Mouse (Mus musculus) olfactory bulb, adult 2 months (tissue): ENCODE data around the gene Fbxl18. TPM values are rescaled to one million over a fixed set of nuclear protein-coding genes. Genes with fewer than 3 reads are reported as not detected.

Experiments
- H3K27ac ChIP-seq: fragments of 200-500 bp; 2 replicates; pipeline ENCODE4 v1.5.1; 2012; ENCODE audit warnings: low read depth, low read length; ENCODE audit not compliant: insufficient read depth
- H3K4me1 ChIP-seq: fragments of 200-500 bp; 2 replicates; pipeline ENCODE4 v1.6.1; 2012; ENCODE audit warnings: low read length; ENCODE audit not compliant: control insufficient read depth, insufficient read depth
- H3K4me3 ChIP-seq: fragments of 200-500 bp; 2 replicates; pipeline ENCODE4 v1.5.1; 2012; ENCODE audit warnings: mild to moderate bottlenecking, low read depth, low read length, moderate library complexity; ENCODE audit not compliant: insufficient read depth
- CTCF ChIP-seq: fragments of 200-500 bp; IDR thresholded peaks from 2 replicates; pipeline ENCODE4 v1.5.1; 2012; ENCODE audit warnings: low read depth, mild to moderate bottlenecking, low read length, moderate library complexity; ENCODE audit not compliant: insufficient read depth
- POLR2A ChIP-seq: fragments of 200-500 bp; IDR thresholded peaks from 2 replicates; pipeline ENCODE4 v1.6.1; 2012; ENCODE audit warnings: mild to moderate bottlenecking, low read depth, low read length, moderate library complexity; ENCODE audit not compliant: insufficient read depth
- whole genome bisulfite sequencing: fragments of 180-500 bp; shearing (Covaris S2); methylation state at CpG from one replicate; pipeline ENCODE4 v1.1.7; 2018; 5-methylcytosine and 5-hydroxymethylcytosine counted together
- polyA plus RNA-seq: library from polyadenylated mRNA; stranded (reverse); fragments of >200 nt; gene quantifications from 2 replicates; pipeline ENCODE4 v1.2.4, GENCODE M21; 2012; ENCODE audit warnings: low replicate concordance; ENCODE audit not compliant: missing spikeins, insufficient read depth, insufficient read length

Gene Fbxl18
- polyA plus RNA-seq, 1 experiment: not detected

GRCm38 (mm10) chr5:142907048-142907802, 12.0 kb upstream of the Fbxl18 start:
- no peak for TF ChIP-seq POLR2A
- no peak for TF ChIP-seq CTCF
- H3K27ac ChIP-seq: peak overlapping the region; percentile 100
- WGBS: 19% methylated on average over 14 of the region's 14 CpGs
- peaks cover 25% of the 10 kb centered on the region for H3K4me1 ChIP-seq
- H3K4me3 ChIP-seq: peak overlapping the region; percentile 57

GRCm38 (mm10) chr5:142906532-142907047, 11.4 kb upstream of the Fbxl18 start, which contains the start of gene Actb:
TSS of gene Actb (minus strand) at chr5:142906754.
- H3K4me3 ChIP-seq: peak within 1 kb of the TSS; percentile 75
- no peak for TF ChIP-seq CTCF
- TF ChIP-seq POLR2A: peak; percentile 100
- peak within 1 kb of the TSS; percentile 100 for H3K27ac ChIP-seq
- under 1% methylated on average over 41 of the region's 41 CpGs for WGBS
- H3K4me1 ChIP-seq: peaks cover 25% of the 10 kb centered on the region

- H3K4me1 ChIP-seq: peaks cover 25% of the 10 kb centered on the region
- TF ChIP-seq POLR2A: no peak
- peak; percentile 96 for TF ChIP-seq CTCF
- H3K4me3 ChIP-seq: peak overlapping the region; percentile 75
- H3K27ac ChIP-seq: peak overlapping the region; percentile 99
- under 1% methylated on average over 82 of the region's 84 CpGs for WGBS
Measured at GRCm38 (mm10) chr5:142905725-142906531, 10.7 kb upstream of the Fbxl18 start.

GRCm38 (mm10) chr5:142905038-142905695, 9.9 kb upstream of the Fbxl18 start:
- no peak for TF ChIP-seq CTCF
- TF ChIP-seq POLR2A: no peak
- peaks cover 25% of the 10 kb centered on the region for H3K4me1 ChIP-seq
- H3K4me3 ChIP-seq: peak overlapping the region; percentile 56
- H3K27ac ChIP-seq: peak overlapping the region; percentile 47
- WGBS: 2% methylated on average over 27 of the region's 27 CpGs

- peaks cover 25% of the 10 kb centered on the region for H3K4me1 ChIP-seq
- 34% methylated on average over 19 of the region's 19 CpGs for WGBS
- H3K27ac ChIP-seq: no peak overlapping the region
- H3K4me3 ChIP-seq: peak overlapping the region; percentile 17
- TF ChIP-seq CTCF (no peak), POLR2A (no peak)
Measured at GRCm38 (mm10) chr5:142904208-142905037, 9.2 kb upstream of the Fbxl18 start.

- no peak overlapping the region for H3K27ac ChIP-seq
- peaks cover 21% of the 10 kb centered on the region for H3K4me1 ChIP-seq
- TF ChIP-seq CTCF: no peak
- no peak for TF ChIP-seq POLR2A
- WGBS: 27% methylated on average over 14 of the region's 14 CpGs
- H3K4me3 ChIP-seq: 0 out of 2 replicates have a peak overlapping the region, but pooled peaks have one; percentile 14
Measured at GRCm38 (mm10) chr5:142903470-142904207, 8.4 kb upstream of the Fbxl18 start.

- Histone ChIP-seq H3K4me3 (no peak overlapping the region), H3K27ac (no peak overlapping the region), H3K4me1 (peaks cover 16% of the 10 kb centered on the region)
- TF ChIP-seq CTCF (no peak), POLR2A (no peak)
- WGBS: 47% methylated on average over 5 of the region's 5 CpGs
Measured at GRCm38 (mm10) chr5:142902506-142903314, 7.5 kb upstream of the Fbxl18 start.
